Mouse (Mus musculus): ENCODE data around the gene Ephb2. TPM values are rescaled to one million over a fixed set of nuclear protein-coding genes. Genes with fewer than 3 reads are reported as not detected.

Ephb2 gene
- total RNA-seq, 2 experiments from 2014 or later: 8.5 to 12.4 TPM

DNA sequence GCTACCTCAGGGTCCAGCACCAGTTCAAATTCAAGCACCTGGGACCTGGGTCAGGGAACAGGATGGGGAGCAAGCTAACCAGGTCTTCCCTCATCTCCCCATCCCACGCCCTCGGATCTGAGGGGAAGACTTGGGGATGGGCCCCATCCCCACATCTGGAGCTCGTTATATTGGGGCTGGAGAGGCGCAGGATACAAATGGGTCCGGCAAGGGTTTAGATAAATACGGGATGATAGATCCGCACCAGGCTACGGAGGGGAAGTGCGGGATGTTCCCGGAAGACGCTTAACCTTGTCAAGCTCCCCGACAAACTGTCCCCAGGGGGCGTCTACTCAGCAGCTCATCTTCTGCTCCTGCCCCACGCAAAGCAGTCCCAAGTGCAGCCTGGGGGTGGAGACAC, 35.4 kb downstream of the Ephb2 start:
- DNase-seq: no peak

DNA sequence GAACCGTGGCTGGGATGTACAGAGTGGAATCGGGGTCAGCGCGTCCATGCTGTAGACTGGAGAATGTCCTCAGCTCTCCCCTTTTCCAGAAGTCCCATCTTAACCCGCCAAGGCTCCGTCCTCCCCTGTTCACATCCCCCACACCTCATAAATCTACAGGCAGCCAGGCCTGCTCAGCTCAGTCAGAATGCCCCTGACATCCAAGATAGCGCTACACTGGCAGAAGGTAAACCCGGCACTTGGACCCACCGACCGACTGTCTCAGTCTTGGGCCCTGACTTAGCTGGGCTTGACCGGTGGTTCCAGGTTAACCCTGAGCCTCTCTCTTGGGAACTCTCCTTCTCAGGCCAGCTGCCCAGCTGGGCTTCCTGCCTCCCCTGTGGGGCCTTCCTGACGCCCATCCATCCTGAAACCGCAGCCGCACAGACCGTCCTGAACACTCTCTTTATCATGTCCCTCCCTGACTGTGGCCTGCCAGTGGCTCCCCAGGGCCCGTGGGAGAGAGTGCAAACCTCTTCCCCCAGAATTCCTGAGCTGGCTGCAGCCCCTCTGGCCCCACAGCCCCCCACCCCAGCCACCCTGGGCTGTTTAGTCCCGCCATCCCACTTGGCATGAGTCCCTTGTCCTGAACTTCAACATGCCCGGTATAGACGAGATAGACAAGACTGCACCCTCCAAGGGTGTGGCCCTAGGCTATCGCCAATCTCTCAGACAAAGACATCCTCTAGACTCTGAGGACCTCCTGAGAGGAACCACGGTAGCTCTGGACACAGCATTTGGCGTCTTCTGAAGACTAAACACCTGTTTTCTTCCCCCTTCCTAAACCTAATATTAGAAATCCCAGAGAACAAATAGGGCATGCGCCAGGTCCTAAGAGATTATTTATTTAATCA, 37.9 kb downstream of the Ephb2 start:
- DNase-seq: no peak

DNA sequence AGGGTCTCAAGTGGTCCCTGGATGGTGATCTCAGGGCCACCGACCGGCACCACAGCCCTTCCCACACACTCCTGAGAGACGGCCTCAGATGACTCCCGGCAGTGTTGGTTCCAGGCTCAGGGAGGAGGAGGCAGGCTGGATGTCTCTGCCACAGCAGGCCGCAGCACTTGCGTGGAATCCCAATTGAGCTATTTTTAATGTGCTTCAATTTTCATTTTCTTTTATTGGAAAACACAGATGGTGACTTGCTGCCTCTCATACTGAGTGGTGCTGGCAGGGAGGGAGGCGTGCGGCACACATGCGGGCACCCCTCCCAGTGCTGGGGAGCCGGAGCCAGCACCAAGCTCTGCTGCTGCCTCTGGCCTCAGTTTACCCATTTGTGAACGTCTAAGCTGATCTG, 42.5 kb downstream of the Ephb2 start:
- DNase-seq: no peak

DNA sequence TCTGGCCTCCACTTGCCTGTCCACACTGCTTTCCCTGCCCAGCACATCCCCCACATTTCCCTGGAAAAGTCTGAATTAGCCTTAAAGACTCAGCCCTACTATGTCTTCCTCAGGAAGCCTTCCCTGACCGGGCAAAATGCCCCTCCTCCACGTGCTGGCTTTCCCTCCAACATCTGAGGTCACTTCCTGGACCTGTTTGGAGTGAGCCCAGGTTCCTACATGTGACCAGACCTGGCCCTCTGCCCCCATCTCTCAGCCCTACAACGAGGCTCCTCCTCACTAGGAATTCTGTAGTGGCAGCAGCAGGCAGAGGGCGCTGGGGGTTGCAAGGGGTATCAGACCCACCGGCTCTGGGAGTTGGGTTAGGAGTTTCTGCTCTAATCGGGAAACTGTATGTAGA, 46.0 kb downstream of the Ephb2 start:
- DNase-seq: peak; percentile 75

DNA sequence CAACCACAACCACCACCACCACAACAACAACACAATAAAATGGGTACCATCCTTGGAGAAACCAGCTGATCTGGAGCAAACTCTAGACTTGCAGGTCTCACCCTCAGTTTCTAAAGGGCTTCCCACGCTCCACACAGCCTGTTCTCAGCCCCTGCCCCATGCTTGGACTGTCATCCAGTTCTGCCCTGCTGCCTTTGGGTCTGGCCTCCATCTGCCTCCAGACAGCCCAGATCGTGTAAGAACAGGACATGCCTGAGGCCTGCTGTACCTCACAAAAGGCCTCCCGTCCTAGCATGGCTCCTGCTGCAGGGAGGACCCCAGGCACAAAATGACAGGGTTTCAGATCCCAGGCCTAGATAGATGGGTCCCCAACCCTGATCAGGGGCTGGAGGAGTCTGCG, 48.4 kb downstream of the Ephb2 start:
- DNase-seq: no peak

DNA sequence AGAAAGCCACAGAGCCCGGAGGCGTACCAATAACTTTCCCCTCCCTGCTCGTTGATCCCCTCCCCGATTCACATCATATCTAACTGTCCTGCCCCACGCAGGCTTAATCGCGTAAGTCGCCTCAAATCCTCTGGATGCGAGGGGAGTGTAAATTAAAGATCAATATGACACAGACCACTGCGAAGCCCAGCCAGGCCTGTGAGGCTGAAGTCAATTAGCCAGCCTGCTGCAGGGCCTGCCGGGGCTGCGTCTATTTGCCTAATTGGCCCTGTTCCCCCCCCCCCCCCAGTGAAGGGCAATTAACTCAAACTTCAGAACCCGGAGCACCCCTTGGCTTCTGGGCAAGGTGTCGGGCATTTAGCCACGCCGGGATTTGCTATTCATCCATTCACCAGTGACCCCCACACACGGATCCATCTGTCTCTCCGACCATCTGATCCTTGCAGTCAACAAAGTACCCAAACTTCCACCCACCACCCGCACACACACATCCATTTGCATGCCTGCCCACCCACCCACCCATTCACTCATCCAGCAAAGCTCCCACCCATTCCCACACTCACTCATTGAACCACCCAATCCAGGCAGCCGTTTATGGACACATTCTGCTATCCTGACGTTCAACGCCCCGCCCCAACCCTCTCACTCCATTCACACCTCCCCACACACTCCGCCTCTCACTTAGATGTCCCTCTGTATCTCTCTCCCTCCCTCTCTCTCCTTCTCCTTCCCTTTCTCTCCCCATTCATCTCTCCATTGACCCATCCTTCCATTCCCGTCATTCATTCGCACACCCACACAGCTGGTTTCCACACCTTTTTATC, 49.1 kb downstream of the Ephb2 start:
- DNase-seq: no peak

DNA sequence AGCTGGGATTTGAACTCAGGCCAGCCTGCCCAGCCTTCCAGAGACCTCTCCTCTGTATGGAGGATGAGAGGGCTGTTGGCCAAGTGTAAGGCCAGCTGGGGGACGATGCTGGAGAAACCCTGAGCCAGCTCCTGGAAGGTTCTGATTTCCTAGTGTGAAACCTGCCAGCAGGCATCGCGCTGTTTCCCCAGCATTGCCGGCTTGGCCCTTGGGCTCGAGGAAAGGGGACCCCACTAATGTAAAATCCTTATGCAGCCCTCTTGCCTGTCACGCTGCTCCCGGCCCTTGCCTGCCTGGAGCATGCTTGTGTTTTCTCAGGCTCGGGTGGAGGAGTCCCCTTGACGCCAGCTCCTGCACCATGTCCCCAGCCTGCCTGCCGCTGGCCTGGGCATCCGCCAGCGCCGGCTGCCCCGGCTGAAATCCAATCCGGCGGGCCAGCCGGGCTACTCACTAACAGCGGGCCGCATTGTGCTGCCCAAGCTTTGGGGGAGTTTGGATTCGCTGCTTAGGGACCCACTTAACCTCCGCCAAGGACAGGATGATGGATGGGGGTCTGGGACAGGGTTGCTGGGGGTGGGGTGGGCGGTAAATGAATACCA, 52.1 kb downstream of the Ephb2 start:
- DNase-seq: peak; percentile 67

DNA sequence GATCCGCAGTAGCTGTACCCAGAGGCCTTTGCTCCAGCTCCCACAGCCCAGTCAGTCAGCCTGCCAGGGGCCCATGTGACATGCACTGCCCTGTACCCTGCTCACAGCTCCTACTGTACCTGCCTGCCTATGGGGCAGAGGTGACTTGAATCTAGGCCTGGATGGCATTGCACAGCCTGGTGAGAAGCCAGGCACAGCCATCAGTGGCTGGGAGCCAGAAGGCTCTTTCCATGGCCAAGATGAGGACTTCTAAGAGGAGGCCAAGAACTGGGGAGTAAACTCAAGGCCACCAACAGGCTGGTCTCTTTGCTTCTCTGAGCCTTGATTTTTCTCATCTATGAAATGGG, 53.2 kb downstream of the Ephb2 start:
- peak; percentile 73 for DNase-seq

DNA sequence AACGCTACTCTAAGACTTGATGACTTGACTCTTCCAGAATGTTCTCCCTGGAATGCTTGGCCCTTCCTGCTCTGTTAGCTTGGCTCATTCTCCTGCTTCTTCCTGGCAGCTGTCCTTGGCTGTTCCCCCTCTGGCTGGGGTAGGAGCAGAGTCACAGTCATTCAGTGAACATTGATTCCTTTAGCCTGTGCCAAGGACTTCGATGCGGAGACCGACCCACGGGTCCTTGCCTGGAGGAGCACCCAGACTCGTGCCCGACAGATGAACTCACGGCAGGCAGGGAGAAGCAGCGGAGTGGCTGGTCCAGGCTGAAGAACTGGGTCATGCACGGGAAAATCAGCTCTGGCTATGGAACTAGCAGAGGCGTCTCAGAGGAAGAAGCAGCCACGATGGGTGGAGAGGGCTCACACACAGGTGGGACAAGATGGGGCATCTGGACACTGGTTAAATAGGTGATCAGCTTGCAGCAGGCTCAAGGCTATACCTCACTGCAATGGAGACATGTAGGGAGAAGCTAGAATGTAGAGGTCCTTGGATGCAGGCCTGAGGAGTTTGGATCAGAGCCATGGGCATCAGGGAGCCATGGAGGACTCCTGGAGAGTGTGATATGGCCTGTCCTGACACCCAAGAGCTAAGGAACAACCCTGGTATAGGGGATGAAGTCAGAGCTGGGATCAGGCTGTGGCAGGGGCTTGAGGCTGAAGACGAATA, 53.8 kb downstream of the Ephb2 start:
- DNase-seq: peak; percentile 74

DNA sequence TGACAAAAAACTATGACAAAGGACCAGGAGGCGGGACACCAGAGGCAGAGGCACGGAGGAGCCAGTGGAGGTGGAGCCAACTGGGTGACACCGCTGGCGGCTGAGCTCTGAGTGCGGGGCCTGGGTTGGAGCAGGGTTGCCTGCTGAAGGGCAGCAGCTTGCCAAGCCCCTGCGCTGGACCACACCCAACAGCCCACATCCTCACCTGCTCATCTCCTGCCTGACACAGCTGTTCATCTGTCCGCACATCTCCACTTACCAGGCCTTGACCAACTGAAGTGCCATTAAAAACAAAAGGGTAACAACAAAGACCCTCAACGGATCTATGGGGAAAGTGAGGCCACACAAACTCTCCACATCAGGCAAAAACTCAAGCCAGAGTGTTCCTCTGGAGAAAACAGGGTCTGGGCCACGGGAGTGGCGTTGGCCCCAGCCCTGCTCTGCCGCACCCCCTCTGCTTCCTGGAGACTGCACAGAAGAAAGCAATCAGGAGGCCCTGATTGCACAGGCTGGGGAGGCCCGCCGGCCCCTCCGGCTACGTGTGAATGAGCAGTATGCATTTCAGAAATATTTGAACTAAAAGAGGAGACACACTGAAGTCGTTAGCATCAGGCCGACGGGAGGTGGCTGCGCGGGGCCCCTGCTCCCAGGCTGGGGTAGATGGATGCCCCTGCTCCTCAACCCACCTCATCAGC, 55.4 kb downstream of the Ephb2 start:
- DNase-seq: peak; percentile 40

DNA sequence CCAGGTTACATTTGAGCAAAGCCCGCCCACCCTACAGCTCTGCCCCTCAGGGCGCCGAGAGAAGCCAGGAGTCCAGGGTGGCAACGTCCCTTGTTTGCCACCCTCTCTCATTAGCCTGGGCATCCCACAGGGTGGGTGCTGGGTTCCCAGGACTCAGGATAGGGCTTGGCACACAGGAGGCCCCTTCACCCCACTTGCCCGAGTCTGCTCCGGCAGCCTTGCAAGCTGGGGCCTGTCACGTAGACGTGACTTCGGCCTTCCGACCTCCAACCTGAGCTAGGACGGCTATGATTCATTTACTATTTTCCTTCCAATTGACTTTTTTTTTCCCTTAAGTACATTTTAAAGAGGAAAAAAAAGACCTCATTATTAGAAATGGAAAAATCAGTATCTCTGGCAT, 56.6 kb downstream of the Ephb2 start:
- DNase-seq: no peak

DNA sequence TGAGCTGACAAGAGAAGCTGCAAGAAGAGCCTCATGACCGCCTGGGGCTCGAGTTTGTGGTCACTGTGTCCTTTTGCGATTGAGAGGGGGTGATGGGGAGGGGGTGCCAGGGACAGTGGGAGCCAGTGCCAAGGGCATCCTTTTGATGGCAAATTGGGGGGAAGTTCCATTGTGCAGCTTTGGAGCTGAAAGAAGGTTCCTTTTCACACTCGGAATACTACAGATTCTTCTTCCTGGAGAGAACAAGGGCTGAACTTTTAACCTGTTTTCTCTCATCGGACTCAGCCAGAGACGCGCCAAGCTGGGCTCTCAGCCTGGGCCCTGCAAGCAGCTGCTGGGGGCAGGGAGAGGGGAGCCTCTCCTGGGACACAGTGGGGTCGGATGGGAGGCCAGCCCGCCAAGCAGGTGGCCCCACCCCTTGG, 59.3 kb downstream of the Ephb2 start:
- peak; percentile 43 for DNase-seq

DNA sequence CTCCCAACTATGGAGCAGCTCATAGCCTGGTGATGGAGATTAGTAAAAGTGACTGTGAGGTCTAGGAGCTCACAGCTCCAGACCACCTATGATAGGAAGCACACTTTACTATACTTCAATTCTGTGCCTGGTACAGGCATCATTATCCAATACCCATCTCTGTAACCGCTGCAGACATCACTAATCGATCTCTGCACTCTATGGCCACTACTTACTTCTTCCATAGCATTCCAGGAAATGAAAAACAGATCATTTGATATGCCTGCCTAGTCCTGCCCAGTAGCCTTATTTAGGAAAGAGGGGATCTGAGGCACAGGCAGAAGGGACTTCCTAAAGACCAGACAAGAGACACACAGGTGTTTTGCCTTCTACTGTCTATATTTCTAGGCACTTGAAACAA, 59.9 kb downstream of the Ephb2 start:
- DNase-seq: no peak

DNA sequence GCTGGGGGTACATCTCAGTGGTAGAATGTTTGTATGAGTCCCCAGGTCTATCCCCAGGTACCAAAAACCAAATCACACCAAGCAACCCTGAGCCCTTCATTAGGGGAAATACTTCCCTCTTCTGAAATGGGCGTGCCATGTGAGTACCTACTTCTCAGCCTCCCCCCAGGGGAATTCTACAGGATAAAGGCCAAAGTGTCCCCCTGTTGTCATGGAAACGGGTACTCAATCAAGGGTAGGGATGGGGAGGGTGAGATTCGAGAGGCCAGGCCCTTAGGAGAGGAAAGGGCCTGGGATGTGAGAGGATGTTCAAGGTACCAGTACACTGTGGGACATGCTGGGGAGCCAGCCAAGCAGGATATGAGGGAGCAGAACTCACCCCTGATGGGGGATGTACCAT, 61.6 kb downstream of the Ephb2 start:
- no peak for DNase-seq

DNA sequence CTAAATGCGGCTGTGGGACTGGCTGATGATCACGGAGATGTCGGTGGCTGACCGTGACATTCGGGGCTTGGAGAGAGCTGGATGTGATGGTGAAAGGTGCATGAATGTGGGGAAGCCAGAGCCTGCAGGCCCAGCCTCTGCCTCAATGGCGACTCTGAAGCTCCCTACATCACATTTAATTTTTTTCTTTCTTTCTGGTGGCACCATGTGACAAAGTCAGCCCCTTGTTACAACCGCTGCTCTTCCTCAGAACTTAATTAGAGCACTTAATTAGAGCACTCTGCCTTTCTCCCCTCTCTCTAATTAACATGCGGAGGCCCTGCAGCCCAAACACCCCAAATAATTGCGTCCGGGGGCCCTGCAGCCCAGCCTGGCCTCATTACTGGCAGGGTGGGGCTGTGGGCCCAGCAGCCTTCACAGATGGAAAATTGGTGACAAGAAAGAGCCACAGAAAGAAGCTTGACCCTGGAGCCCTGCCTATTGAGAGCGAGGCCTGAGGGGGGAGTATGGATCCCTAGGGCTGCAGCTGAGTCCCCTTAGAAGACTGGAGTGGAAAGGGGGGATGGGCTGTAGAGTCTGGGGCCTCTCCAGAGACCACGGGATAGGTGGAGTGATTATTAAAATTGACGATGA, 62.7 kb downstream of the Ephb2 start:
- no peak for DNase-seq

DNA sequence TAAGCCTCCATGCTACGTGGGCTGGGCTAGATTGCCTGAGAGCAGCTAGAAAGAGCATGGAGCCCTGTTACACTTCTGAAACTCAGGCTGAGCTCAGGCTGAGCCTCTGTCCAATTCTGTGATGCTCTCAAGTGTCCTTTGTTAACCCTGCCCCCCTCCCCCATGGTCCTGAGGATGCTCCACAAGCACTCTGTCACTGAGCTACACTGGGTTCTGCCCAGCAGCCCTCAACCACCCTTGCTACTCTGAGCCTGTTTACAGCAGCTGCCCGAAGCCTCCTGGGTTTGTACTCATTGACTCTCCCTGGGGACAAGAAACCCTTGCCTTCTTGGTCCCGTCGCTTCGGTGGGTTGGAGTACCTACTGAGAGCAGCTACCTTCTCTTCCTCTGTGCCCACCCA, 63.5 kb downstream of the Ephb2 start:
- no peak for DNase-seq

DNA sequence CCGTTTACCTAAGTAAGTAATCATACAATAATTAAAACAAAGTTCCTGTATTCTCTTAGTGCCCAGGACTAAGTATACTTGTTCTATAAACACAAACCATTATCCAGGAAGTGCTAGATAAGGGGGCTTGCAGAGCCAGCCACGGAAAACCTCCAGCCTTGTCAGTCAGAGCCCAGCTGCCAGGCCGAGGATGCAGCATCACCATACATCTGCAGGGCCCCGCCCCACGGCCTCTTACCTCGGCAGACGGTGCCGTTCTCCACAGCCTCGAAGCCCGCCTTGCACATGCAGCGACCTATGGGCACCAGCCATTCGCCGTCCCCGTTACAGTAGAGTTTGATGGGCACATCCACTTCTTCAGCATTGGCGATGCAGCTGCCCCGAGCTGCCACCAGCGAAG, 65.1 kb downstream of the Ephb2 start:
- no peak for DNase-seq

DNA sequence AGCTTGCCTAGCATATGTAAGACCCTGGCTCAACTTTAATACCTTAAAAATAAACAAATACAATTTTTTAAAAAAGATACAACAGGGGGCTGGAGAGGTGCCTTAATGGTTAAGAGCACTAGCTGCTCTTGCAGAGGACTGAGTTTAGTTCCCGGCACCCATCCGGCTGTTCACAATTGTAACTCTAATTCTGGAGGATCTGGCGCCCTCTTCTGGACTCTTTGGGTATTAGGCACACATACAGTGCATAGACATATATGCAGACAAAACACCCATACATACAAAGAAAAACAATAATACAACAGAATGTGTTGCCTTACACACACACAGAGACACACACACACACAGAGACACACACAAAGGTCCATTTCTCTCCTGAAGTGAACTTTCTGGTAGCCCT, 67.3 kb downstream of the Ephb2 start:
- no peak for DNase-seq

DNA sequence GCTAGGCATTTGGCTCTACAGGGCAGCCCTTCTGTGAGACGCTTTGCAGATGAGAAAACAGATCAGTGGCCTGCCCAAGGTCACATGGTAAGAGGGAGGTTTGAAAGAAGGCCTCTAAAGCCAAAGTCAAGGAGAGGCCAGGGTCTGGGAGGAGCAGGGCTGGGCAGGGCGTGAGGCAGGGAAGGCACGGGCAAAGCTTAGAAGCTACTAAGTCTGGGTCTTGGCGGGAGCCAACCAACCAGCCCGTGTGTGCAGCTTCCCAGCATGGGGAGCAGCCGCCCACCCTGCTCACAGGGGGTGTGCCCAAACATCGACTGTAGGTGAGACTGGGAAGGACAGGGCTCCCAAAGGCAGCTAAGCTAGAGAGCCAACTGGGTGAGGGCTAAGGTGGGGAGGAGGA, 70.7 kb downstream of the Ephb2 start:
- peak; percentile 57 for DNase-seq

DNA sequence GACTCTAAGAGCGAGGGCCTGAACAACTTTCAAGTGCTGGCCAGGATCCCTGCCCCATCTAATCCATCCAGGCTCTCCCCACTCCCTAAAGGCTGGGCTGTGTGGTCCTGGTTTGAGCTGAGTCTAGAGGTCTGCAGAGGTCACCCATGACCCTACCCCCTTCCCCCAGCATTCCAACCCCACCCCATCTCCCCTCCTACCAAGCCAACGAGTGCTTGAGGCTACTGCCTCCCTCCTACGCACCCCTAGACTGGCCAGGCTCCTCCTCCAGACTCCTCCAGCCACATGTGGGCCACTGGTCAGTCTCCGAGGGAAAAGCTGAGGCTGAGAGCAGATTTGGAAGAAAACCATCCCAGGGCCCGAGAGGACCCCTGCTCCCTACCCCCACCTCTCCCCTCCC, 72.4 kb downstream of the Ephb2 start:
- DNase-seq: no peak

DNA sequence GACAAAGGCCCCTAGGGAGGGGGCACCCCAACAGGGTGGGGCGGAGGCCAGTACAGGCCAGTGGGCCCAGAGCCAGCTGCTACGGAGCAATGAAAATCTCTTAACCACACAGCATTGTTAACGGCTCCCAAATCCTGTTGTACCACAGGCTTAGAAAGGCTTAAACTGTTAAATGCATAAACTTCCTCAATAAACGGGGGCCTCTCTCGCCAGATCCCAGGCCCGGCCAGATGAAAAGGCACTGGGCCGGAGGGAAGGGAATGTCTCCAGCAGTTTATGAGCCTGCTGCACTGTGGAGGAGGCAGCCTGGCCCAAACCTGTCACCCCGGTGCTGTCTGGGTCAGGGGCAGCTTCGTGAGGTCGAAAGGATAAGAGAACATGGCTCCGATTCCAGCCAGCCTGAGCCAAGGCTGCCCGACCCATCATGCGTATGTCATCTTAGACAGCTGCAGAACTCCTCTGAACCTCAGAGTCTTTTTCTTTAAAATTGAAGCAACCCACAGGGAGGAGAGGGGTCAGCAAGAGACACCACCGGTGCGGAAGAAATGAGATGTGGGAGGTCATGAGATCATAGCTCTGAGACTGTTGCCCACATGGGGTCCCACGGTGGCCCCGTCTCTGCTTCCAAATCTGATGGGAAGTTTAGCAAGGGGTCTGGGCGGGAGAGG, 73.9 kb downstream of the Ephb2 start:
- no peak for DNase-seq

Data from adrenal gland, postnatal 10 days (tissue).